Mouse (Mus musculus): ENCODE results near the gene Elovl2.
A peak's percentile ranks its signal among the peaks of the same experiment; 100 is the strongest.
"Not testable (repeated sequence)": the region's sequence is repeated elsewhere in the genome, so short reads cannot be mapped to it uniquely, and the experiment has no call there.

Elovl2 gene

GRCm38 (mm10) chr13:41220304-41220834 lies at the start of gene Elovl2:
Gene Elovl2 (minus strand): TSS chr13:41220405.
- DNase-seq, result peak; percentile 66

GRCm38 (mm10) chr13:41267827-41268408 lies 47.7 kb upstream of the Elovl2 start:
- DNase-seq, result peak; percentile 44

GRCm38 (mm10) chr13:41263304-41264006 lies 43.2 kb upstream of the Elovl2 start:
- no peak for DNase-seq

DNA sequence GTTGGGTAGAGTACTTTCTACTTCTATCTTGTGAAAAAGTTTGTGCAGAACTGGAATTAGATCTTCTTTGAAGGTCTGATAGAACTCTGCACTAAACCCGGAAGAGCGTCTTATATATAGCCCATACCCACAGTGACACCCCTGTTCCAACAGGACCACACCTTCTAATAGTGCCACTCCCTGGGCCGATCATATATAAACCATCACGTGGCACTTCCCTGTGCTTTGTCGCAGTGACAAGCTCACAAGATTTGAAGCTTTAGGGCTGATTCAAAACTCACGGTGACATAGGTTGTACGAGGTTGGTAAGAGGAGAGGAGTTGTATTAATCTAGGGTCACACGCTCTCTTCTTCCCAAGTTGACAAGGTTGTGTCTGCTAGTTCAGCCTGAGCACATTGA lies 41.4 kb upstream of the Elovl2 start:
- not testable (repeated sequence) for DNase-seq

DNA sequence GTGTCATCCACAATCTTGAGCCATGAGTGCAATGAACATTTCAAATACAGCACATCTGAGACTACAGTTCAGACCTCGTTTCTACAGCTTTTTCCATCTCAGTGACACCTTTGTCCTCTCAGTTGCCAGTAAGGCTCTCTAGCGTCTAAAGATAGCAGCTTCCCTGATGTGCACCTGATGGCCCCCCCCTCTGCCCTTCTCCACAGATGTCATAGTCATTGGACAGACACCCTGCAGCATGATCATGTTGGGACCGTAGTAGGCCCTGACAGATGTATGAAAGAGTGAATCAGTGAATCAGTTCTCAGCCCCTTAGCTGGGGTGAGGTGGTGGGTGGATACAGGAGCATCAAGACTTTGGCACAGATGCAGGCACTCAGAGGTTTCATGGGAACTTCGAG lies 37.6 kb upstream of the Elovl2 start:
- no peak for DNase-seq

GRCm38 (mm10) chr13:41256962-41257361 lies 36.8 kb upstream of the Elovl2 start:
- DNase-seq, result no peak

DNA sequence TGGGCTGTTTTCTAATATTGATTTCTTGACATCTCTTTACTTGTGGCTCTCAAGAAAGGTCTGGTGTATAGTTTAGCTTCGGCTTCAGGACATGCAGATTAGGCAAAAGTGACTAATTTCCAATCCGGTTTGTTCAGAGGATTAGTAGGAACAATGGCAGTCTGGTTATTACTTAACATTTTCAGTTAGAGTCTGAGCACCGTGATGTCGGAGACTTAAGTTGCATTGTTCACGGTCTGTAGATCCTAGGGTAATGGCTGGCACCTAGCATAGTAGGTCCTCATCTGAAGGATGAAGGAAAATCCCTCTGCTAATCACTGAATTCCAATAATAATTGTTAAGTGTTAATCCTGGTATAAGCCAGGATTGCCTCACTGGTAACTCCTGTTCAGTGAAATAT lies 35.9 kb upstream of the Elovl2 start:
- DNase-seq, result no peak

- DNase-seq, result no peak
These were observed 32.5 kb upstream of the Elovl2 start for GRCm38 (mm10) chr13:41252736-41253135.

DNA sequence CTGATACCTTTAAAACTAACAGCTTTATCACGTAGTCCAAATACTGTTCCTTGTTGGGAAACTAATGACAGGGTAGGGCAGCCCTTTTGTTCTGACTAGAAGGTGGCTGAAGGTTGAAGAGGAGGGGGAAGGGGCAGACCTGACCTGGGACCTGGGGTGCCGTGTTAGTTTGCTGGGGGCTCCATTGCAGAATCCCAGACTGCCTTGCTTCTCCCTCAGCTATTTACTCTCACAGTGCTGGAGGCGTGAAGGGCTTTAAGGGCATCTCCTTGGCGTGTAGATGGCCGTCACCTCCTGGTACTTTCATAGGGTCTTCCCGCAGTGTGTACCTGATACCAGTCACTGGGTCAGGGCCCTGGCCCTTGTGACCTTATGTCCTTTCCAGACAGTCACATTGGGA lies 31.9 kb upstream of the Elovl2 start:
- DNase-seq, result no peak

GRCm38 (mm10) chr13:41251667-41252066 lies 31.5 kb upstream of the Elovl2 start:
- DNase-seq, result no peak

- not testable (repeated sequence) for DNase-seq
These were observed 31.0 kb upstream of the Elovl2 start for GRCm38 (mm10) chr13:41251232-41251631.

- no peak for DNase-seq
These were observed 30.2 kb upstream of the Elovl2 start for GRCm38 (mm10) chr13:41250318-41250981.

- peak; percentile 94 for DNase-seq
These were observed 29.5 kb upstream of the Elovl2 start, which contains the start of gene Smim13 for GRCm38 (mm10) chr13:41249538-41250317. Gene Smim13 (plus strand): TSS chr13:41249844.

DNA sequence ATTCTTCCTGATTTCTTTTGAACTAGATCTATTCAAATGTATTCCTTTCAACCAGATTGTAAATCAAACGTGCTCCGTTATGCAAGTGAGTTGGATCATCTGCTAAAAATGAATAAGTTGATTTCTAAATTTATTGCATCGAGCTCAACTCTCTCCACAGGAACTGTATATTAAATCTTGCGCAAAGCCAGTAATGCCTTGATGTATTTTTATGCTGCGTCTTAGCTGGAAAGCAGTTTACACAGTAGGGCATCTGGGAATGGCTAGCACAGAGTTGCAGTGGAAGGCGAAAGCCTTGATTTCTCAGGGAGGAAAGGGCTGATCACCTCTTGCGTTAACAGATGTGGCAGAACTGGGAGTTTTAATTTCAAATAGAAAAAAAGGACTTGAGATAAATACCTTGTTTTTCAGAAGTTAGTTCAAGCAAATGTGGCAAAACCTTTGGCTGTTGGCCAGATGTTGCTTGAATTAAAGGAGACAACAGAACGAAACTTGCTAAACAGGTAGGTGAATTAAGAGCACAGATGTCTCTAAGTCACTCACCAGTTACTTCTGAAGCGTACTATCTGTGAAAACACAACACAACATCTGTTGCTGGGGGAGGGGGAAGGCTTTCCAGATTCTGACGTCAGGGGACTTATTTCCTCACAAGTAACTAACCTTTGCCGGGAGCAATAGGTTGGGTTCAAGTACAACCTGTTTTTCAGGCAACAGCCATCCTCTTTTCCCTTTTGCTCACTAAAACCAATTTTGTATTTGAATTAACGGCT lies 28.7 kb upstream of the Elovl2 start:
- DNase-seq, result no peak

GRCm38 (mm10) chr13:41244306-41244830 lies 24.2 kb upstream of the Elovl2 start:
- no peak for DNase-seq

- no peak for DNase-seq
These were observed 21.4 kb upstream of the Elovl2 start for GRCm38 (mm10) chr13:41241557-41241956.

DNA sequence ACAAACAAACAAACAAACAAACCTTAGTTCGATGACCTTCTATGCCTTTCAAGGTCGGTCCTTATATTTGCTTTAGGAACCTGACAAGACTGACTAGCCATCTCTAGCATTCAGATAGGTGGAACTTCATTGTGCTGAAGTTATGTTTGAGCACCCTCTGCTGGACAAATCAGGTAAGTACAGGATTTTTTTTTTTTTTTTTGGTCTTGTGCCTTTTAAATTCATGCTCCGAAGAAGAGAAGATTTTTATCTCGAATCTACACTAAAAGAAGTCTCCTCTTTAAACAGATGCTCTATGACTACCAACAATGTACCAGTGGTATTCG lies 18.6 kb upstream of the Elovl2 start:
- no peak for DNase-seq

- DNase-seq, result no peak
These were observed 18.0 kb upstream of the Elovl2 start for GRCm38 (mm10) chr13:41238035-41238804.

GRCm38 (mm10) chr13:41235845-41236741 lies 15.9 kb upstream of the Elovl2 start:
- DNase-seq, result no peak

DNA sequence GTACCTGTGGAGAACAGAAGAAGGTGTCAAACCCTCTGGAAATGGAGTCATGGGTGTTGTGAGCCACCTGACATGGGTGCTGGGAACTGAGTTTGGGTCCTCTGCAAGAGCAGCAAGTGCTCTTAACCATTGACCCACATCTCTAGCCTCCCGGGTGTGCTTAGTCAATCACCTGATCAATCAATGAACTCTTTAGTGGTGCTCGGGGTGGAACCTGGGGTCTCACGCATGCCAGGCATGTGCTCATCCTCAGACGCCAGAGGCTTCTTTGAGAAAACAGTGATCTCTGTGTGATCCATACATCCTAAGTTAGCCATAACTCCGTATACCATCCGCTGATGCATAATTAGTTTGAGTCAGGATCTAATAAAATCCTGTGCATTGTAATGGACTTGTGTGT lies 15.0 kb upstream of the Elovl2 start:
- no peak for DNase-seq
